Mouse (Mus musculus) spleen, postnatal 10 days (tissue): ENCODE results near the gene Tenm3.

Experiments
- DNase-seq, 2 experiments: peaks; one replicate each; pipeline ENCODE4 v3.0.0; 2021 to 2022; ENCODE audit warnings: low spot score in 2 of 2

Tenm3 gene

GRCm38 (mm10) chr8:48279360-48279759, 564.4 kb downstream of the Tenm3 start:
- no peak for DNase-seq

- DNase-seq = no peak
These were observed 565.6 kb downstream of the Tenm3 start for GRCm38 (mm10) chr8:48277986-48278635.

- DNase-seq = no peak
These were observed 568.7 kb downstream of the Tenm3 start for GRCm38 (mm10) chr8:48275066-48275465.

- no peak for DNase-seq
These were observed 569.2 kb downstream of the Tenm3 start for GRCm38 (mm10) chr8:48274566-48274965.

- DNase-seq = no peak
These were observed 575.1 kb downstream of the Tenm3 start for GRCm38 (mm10) chr8:48268638-48269037.

- no peak for DNase-seq
These were observed 583.5 kb downstream of the Tenm3 start for GRCm38 (mm10) chr8:48260265-48260664.

- no peak for DNase-seq
These were observed 583.9 kb downstream of the Tenm3 start for GRCm38 (mm10) chr8:48259832-48260231.

GRCm38 (mm10) chr8:48243876-48244275, 599.9 kb downstream of the Tenm3 start:
- DNase-seq = no peak

- no peak for DNase-seq
These were observed 602.7 kb downstream of the Tenm3 start for GRCm38 (mm10) chr8:48240917-48241531.

GRCm38 (mm10) chr8:48236968-48237367, 606.8 kb downstream of the Tenm3 start:
- no peak for DNase-seq

- no peak for DNase-seq
These were observed 610.8 kb downstream of the Tenm3 start for GRCm38 (mm10) chr8:48232927-48233326.

GRCm38 (mm10) chr8:48231882-48232281, 611.9 kb downstream of the Tenm3 start:
- no peak for DNase-seq

- no peak for DNase-seq
These were observed 612.4 kb downstream of the Tenm3 start for GRCm38 (mm10) chr8:48231389-48231788.

GRCm38 (mm10) chr8:48228676-48229075, 615.1 kb downstream of the Tenm3 start:
- DNase-seq = no peak

- no peak for DNase-seq
These were observed 619.0 kb downstream of the Tenm3 start for GRCm38 (mm10) chr8:48224753-48225152.

- peak; percentile 19 to 70 for DNase-seq
These were observed 621.4 kb downstream of the Tenm3 start for GRCm38 (mm10) chr8:48222429-48222769.

GRCm38 (mm10) chr8:48221724-48222428, 621.9 kb downstream of the Tenm3 start:
- no peak for DNase-seq

GRCm38 (mm10) chr8:48221304-48221703, 622.4 kb downstream of the Tenm3 start:
- no peak for DNase-seq

- no peak for DNase-seq
These were observed 623.1 kb downstream of the Tenm3 start for GRCm38 (mm10) chr8:48220529-48221181.

GRCm38 (mm10) chr8:48215071-48215501, 628.7 kb downstream of the Tenm3 start:
- DNase-seq = no peak

- no peak for DNase-seq
These were observed 629.4 kb downstream of the Tenm3 start for GRCm38 (mm10) chr8:48214386-48214785.

- no peak for DNase-seq
These were observed 631.8 kb downstream of the Tenm3 start for GRCm38 (mm10) chr8:48211931-48212330.

GRCm38 (mm10) chr8:48207567-48207966, 636.2 kb downstream of the Tenm3 start:
- DNase-seq = no peak
